Mouse (Mus musculus) urinary bladder, postnatal 14 days (tissue): ENCODE measurements around the gene Prdx1.
"Not testable (repeated sequence)": the region's sequence is repeated elsewhere in the genome, so short reads cannot be mapped to it uniquely, and the experiment has no call there.

ENCODE experiments used
- DNase-seq: peaks from one replicate; pipeline ENCODE4 v3.0.0; 2021; ENCODE audit warnings: low spot score

Gene Prdx1

DNA sequence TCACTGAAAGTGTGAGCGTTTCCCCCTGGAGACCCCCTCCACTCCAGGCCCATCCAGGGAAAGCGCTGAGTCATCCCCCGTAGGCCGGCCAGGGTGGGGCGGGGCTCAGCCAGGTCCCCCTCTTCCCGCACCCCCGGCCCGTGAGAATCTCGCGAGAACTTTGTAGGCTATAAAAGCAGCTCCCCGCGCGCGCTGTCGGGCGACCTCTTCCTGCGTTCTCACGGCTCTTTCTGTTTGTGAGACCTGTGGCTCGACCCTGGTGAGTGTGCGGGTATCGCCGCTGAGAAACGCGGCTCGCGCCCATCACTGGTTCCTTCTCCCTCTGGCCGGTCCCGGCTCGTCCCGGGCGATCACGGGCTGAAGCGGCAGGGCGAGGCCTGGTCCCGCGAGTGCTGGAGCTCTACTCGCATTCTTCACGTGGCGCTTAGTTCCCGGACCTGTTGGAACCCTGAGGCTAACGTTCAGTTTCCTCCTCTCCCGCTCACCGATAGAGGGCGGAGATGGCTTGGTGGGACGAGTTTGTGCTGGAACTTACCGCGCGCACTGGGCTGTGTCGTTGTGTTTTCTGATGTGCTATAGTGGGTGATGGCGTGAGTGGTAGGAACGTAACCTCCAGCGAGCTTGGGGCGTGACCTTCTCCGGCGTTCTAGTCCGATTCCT lies at the start of gene Prdx1:
Gene Prdx1 (plus strand): TSS at position 143 of the 660 bp plus-strand sequence.
- DNase-seq: peak; percentile 96

DNA sequence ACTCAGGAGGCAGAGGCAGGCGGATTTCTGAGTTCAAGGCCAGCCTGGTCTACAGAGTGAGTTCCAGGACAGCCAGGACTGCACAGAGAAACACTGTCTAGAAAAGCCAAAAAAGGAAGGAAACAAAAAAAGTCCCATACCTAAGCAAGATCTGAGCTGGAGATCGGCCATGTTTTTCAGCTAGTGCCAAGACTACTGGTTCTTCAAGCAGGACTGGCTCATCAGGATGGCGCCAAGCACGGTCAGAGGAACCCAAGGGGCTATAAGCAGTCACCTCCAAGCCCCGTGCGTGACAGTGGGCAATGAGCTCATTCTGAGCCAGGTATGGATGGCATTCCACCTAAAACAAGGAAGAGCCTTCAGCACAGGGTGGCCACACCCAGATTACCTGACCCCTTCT lies 46.5 kb upstream of the Prdx1 start:
- peak; percentile 54 for DNase-seq

DNA sequence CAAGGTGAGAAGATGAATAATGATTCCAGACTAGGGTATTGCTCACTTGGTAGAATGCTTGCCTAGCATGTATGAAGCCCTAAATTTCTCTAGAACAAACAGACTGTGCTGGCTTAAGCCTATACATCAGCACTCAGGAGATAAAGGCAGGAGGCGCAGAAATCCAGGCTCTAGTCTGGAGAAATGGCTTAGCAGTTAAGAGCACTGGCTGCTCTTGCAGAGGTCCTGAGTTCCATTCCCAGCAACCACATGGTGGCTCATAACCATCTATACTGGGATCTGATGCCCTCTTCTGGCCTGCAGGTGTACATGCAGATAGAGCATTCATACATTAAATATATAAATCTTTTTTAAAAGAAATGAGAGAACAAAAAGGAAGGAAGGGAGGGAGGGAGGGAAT lies 43.3 kb upstream of the Prdx1 start:
- no peak for DNase-seq

DNA sequence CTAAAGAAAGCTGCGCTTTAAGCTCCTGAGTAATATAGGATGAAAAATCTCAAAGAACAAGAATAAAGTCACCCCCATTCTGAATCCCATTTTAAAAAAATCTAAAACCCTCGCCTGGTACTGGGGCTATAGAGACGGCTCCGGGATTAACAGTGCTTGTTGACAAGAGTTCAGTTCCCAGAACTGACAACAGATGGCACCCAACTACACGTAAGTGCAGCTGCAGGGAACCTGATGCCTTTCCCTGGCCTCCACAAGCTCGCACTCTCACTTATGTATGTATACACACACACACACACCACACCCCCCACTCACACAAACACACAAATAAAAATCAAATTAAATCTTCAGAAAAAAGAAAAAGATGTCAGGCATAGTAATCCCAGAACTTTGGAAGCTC lies 41.0 kb upstream of the Prdx1 start:
- peak; percentile 34 for DNase-seq

DNA sequence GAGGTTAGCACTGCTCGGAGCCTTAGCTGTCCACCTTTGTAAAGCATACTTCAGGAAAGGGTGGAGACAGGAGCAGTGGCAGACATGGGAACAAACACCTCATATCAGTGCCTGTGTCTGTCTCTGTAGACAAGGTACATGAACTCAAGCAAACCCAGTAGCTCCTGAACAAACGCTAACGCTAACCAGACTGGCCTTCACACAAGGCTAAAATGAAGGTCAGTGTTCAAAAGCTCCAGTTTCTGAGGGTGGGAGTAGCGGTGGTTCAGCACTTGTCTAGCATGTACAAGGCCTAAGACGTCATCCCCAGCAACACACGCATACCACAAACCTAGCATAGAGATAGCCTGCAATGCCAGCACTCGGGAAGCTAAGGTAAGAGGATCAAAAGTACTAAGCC lies 39.7 kb upstream of the Prdx1 start:
- DNase-seq: no peak

DNA sequence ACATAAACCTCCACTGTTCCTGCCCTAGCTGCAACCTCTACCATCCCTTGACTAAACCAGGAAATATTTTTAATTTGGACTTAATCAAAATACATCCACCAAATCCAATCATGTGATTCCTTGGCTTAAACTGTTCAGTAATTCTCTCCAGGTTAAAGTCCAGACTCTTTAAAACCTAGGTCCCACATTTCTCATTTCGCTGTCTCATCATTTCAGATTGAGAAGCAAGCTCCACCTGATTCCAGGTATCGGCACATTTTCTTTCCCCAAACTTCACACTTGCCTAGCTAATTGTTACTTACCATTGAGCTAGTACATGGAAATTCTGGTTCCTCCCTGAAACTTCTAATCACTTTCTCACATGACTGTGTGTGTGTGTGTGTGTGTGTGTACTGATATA lies 35.9 kb upstream of the Prdx1 start:
- DNase-seq: no peak

DNA sequence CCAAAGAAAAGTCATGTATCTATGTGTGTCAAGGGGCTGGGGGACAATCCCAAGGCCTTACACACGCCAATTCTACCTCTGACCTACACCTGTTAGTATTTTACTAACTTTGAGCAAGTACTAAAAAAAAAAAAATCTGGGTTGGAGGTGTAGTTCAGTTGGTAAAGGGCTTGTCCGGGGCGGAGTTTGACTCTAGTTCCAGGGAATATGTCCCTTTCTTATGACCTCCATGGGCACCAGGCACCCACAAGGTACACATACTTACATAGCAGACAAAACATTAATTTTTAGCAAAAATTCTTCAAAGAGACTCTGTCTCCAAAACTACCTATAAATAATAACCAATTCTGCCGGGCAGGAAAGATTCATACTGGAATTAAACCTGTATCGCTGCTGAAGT lies 35.0 kb upstream of the Prdx1 start:
- no peak for DNase-seq

DNA sequence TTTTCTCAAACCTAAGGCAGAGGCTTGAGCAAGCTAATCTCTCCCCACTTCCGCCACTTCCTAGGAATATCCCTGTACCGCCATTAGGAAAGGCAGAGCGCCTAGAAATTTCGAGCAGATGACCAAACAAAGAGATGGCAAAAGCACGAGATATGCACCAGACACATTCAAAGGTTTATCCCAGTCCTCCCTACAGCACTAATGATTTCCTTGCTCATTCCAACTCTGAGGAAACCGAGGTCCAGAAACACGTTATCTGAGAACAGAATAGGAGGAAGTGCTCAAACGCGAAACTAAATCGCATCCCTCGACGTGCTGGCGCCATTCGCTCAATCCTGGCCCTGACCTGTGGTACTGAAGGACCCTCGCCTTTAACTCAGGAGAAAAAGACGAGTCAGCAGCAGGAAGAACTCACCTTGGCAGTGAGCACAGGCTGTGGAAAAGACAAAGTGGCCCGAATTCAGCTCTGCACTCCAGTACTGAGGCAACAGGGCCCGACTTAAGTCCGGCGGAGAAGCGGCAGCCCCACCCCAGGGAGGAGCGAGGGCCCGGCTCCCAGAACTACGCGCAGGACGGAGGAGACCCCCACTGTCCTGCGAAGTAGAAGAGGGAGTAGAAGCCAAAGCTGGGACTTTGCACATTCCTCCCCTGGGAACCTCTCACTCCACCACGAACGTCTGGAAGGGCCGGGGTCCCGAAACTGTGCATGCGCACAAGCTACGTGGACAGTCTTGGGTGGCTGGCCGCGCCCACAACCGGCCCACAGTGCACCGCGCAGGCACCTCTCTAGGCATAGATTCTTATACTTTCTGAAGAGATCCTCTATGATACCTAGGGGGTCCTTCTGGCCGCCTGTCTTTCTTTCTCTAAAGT lies 34.2 kb upstream of the Prdx1 start, which contains the start of gene Akr1a1:
Gene Akr1a1 (minus strand): TSS at position 757 of the 873 bp plus-strand sequence.
- DNase-seq: peak; percentile 90

DNA sequence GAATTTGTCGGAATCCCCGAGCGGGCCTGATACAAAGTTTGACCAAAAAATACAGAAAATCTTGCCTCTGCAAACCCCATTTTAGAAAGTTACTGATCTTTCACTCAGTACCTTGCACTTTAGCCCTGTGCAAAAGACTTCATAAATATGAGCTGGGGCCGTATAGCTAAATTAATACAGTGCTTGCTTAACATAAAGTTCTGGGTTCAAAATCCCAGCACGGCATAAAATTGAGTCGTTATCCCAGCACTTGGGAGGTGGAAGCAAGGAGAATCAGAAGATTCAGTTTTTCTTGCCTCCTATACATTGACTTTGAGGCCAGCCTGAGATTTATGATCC lies 33.6 kb upstream of the Prdx1 start:
- no peak for DNase-seq

DNA sequence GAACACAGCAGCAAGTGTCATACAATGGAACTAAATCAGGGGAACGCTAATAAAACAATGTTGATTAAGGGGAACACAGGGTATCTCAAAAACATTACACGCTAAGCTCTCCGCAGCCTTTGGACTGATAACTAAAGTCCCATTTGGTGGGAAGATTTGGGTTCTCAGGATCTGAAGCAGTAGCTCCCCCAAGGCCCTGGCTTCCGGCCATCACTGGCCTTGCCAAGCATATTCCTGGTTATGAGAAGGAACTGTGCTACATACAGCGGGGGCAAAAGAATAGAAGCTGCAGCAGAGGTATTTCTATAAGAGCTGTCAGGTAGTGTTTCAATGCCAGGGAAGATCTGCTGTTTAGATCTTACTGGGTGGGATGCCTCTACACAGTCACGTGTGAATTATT lies 32.1 kb upstream of the Prdx1 start:
- peak; percentile 22 for DNase-seq

DNA sequence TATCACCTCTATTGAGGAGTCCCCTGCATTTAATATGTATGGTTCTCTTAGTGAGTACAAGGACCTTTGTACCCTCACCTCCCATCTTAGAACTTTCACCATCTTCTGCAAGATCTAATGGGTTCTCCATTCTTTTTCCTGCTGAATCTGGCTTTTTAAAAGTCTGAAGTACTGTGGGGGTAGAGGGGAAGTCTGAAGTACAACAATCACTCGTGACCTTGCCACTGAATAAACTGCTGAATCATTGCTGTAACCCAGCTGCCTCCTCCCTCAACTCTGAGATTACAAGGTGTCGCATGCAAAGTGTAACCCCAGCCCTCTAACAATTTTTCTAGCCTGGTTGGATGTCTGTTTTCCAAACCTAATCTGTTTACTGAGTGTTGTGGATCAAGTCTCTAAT lies 30.2 kb upstream of the Prdx1 start:
- no peak for DNase-seq

DNA sequence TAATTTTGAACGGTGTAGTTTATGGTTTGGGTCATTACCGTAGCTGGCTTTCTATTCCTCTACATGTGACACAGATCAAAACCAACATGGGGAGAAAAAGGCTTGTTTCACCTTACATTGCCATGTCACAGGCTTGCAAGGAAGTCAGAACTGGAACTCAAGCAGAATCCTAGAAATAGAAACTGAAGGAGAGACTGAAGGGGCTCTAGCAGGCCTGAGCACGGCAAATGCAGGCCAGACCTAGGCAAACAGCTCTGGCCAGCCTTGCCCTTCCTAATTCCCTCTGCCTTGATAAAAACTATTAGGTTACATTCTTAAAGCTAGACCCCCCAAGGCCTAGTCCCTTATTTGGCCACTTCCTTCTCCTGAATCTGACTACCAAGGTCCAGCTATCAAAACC lies 29.7 kb upstream of the Prdx1 start:
- no peak for DNase-seq

DNA sequence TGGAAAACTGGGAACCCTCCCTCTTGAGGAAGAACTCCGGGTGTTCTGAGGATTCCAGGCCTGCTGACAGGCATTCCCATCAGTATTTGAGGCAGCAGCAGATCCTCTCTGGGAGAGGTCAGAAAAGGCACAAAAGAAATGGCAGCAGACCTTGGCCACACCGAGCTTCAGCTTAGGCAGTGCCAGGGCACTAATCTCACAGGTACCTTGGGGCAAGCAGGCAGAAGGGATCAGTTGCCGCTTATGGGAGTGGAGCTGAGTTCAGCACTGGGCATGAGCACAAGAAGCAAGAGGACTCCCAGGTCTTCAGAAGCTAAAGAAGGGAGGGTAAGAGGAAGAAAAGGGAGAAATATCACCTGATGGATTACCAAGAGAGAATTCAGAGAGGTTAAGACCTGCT lies 27.4 kb upstream of the Prdx1 start:
- DNase-seq: no peak

DNA sequence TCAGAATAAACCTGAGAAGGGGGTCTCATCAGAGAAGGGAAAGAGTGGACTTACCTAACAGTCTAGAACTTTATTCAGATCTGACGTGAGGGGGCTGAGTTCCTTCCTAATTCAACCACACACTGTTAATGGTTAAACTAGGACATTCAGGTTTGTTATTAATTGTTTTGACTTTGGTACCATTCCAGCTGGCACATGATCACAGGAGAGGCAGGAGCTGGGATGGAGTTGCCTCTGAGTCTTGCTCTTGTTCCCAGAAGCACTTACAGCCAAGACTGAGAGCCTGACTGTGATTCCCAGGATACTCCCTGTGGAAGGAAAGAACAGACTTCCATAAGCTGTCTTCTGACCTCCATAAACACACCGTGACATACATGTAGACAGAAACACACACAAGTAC lies 25.9 kb upstream of the Prdx1 start:
- DNase-seq: no peak

DNA sequence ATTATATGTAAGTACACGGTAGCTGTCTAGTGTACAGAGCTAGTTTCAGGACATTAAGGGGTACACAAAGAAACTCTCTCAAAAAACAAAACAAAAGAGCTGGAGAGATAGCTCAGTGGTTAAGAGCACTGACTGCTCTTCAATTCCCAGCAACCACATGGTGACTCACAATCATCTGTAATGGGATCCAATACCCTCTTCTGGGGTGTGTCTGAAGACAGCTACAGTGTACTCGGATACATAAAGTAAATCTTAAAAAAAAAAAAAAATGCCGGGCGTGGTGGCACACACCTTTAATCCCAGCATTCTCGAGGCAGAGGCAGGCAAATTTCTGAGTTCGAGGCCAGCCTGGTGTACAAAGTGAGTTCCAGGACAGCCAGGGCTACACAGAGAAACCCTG lies 25.4 kb upstream of the Prdx1 start:
- DNase-seq: not testable (repeated sequence)

DNA sequence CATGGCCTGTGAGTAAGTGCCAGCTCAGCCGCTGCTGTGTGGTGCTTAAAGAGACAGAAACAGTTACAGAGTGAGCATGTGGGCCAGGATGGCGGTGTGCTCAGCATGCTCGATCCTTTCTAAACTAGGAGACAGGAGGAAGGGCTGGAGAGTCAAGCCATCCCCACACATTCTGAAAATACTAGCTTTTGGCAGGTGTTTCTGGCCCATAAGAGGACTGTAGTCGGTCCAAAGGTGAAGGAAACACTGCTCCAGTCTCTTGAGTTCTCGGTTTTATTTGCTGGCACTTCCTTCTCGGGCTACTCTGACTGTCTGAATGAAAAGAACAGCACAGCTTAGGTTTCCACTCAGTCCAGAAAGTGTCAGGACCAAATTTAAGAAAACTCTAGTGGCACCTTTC lies 24.5 kb upstream of the Prdx1 start:
- DNase-seq: no peak

DNA sequence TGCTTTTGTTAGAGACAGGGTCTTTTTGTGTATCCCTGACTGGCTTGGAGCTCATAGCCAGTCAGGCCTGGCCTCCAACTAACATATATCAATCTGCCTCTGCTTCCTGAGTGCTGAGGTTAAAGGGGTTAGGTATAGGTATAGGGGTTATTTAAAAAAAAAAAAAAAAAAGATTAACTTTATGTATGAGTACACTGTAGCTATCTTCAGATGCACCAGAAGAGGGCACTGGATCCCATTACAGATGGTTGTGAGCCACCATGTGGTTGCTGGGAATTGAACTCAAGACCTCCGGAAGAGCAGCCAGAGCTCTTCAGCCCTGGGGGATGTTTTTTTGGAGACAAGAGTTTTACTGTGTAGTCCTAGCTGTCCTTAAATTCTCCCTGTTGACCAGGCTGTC lies 23.3 kb upstream of the Prdx1 start:
- DNase-seq: no peak

DNA sequence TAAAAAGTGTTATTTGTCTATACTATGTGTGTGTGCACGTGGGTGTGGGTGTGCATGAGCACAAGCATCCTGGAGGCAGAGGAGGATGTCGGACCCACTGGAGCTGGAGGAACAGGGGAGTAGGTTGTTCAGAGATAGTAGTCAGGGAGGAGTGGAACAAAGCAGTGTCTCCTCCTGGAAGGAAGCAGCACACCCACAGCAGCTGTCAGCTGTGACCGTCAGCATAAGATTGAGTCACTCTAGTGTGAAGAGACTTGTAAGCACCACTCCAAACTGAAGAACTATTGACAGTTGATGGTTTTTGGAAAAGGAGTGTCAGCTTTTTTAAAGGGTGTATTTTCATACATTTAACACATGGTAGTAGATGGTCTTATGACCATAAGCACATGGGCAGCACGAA lies 18.7 kb upstream of the Prdx1 start:
- no peak for DNase-seq

DNA sequence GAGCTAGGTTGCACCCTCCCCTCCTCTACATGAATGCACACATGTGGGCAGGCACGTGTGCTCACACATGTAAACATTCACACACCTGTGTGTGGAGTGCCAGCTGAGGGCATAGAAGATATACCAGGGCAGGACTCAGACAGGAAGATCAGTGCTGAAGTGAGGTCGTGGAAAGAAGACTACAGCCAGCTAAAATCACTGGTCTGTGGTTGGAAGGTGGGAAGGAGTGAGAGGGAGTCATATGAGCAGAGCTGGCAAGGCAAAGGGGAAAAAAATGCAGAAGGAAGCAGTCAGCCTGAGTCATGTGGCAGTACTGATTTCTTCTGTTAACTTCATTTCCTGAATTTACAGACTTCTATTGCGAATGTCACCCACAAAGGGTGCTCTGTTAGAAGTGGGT lies 17.2 kb upstream of the Prdx1 start:
- no peak for DNase-seq

DNA sequence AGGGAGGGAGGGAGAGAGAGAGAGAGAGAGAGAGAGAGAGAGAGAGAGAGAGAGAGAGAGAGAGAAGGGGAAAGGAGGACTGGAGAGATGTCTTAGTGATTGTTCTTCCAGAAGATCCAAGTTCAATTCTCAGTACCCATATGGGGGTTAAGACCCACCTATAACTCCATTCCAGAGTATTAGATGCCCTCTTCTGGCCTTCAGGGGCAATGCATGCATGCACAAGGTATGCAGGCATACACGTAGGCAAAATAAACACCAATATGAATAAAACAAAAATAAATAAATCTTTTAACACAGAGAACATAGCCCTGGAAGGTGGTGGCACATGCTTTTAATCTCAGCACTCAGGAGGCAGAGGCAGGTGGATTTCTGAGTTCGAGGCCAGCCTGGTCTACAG lies 16.1 kb upstream of the Prdx1 start:
- no peak for DNase-seq

DNA sequence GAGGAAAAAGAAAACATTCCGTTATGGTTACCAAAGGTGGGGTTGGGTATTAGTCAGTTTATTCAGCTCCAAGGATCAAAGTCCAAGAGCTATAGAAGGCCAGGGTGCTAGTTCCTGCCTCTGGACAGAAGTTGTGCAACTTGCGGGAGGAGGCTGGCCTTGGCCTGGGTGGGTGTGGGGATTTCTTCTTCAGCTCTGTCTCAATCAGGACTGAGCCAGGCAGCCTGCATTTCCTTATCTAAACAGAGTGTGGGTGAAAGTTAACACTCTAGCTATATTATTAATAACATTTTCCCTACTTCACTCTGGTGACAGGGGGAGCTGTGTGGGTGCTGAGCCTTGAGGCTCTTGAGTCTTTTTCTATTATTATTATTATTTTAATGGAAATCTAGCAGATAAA lies 12.6 kb upstream of the Prdx1 start:
- DNase-seq: peak; percentile 60

DNA sequence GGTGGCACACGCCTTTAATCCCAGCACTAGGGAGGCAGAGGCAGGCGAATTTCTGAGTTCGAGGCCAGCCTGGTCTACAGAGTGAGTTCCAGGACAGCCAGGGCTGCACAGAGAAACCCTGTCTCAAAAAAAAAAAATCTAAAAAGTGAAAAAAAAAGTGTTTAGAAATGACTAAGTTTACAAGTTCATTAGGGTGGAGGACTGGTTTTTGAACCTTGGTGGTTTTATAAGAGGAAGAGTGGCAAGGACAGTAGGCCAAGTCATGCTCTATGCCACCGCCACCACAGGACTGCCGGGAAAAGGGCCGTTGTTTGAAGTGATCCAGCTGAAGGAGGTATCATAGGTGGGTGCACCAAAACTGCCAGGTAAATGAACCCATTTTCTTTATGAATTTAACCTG lies 10.6 kb upstream of the Prdx1 start:
- not testable (repeated sequence) for DNase-seq

DNA sequence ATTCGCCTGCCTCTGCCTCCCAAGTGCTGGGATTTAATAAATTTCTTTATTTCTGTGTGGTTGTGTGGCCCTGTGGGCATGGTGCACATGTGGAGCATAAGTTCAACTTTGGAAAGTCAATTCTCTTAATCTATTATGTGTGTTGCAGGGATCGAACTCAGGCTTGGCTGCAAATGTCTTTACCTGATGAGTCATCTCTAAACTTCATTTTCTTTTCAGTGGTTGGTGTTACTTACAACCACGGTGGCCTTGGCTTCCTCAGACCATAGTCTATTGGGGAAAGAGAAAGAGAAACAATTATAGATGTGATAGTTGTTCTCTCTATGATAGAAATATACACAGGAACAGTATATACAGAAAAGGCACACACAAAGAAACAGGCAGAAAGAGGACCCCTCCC lies 9.3 kb upstream of the Prdx1 start:
- DNase-seq: no peak

DNA sequence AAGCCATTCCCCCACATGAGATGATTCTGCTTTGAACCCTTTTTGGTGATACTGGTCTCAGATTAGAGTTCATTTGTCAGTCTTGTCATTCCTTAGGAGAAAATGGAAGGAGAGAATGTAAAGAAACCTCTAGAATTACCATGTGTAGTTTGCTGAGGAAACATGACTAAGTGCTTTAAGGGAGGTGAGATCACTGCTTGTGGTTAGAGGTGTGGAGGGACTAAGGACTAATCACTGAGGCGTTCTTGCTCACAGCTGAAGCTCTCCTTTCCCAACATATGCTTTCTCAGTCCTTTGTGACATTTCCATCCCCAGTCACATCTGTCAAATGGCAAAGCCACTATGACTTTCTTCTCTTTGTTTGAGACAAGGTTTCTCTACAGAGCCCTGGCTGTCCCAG lies 7.5 kb upstream of the Prdx1 start:
- DNase-seq: no peak
